Mouse (Mus musculus): ENCODE measurements around the gene Frmd6.

DNA sequence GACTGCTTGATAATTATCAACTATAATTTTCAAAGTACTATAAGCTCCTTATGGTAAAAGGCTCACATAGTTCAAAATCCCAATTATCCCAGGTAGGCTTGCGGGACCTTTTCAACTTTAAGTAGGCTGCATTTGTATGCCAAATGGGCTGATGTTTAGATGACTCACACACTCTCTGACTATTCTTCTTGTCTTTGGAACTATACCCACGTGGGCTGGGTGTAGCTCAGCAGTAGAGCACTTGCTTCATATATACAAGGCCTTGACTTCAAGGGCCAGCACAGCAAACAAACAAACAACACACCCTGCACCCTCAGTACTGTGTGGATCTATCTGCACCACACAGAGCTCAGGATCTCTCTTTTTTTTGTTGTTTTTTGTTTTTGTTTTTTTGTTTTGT lies 20.3 kb upstream of the Frmd6 start:
- TF ChIP-seq POLR2A (IDR thresholded peaks at IDR 0.05; ENCODE audit: borderline replicate concordance, extremely low read depth, low read depth, low read length) (no peak), CTCF (IDR thresholded peaks at IDR 0.05; ENCODE audit: insufficient read depth, low read length) (no peak)

All from lung, adult 2 months (tissue).